Mouse (Mus musculus): Measurements from ENCODE around the gene Fat3.

Fat3 gene

GRCm38 (mm10) chr9:16011382-16011781, 489.7 kb downstream of the Fat3 start:
- no peak for DNase-seq (ENCODE audit: low spot score)

- DNase-seq (ENCODE audit: low spot score) = no peak
Observed at GRCm38 (mm10) chr9:16007516-16007915, 493.6 kb downstream of the Fat3 start.

- no peak for DNase-seq (ENCODE audit: low spot score)
Observed at GRCm38 (mm10) chr9:16002991-16003390, 498.1 kb downstream of the Fat3 start.

- DNase-seq (ENCODE audit: low spot score) = no peak
Observed at GRCm38 (mm10) chr9:15994762-15995161, 506.3 kb downstream of the Fat3 start.

- no peak for DNase-seq (ENCODE audit: low spot score)
Observed at GRCm38 (mm10) chr9:15994177-15994576, 506.9 kb downstream of the Fat3 start.

GRCm38 (mm10) chr9:15992158-15992846, 508.8 kb downstream of the Fat3 start:
- DNase-seq (ENCODE audit: low spot score) = no peak

- no peak for DNase-seq (ENCODE audit: low spot score)
Observed at GRCm38 (mm10) chr9:15978317-15978716, 522.8 kb downstream of the Fat3 start.

- no peak for DNase-seq (ENCODE audit: low spot score)
Observed at GRCm38 (mm10) chr9:15976959-15977663, 524.0 kb downstream of the Fat3 start.

GRCm38 (mm10) chr9:15975999-15976398, 525.1 kb downstream of the Fat3 start:
- no peak for DNase-seq (ENCODE audit: low spot score)

GRCm38 (mm10) chr9:15972201-15972600, 528.9 kb downstream of the Fat3 start:
- no peak for DNase-seq (ENCODE audit: low spot score)

GRCm38 (mm10) chr9:15971393-15971792, 529.7 kb downstream of the Fat3 start:
- no peak for DNase-seq (ENCODE audit: low spot score)

- no peak for DNase-seq (ENCODE audit: low spot score)
Observed at GRCm38 (mm10) chr9:15964198-15964597, 536.9 kb downstream of the Fat3 start.

GRCm38 (mm10) chr9:15962886-15963285, 538.2 kb downstream of the Fat3 start:
- DNase-seq (ENCODE audit: low spot score) = no peak

GRCm38 (mm10) chr9:15958224-15958787, 542.8 kb downstream of the Fat3 start:
- DNase-seq (ENCODE audit: low spot score) = no peak

- no peak for DNase-seq (ENCODE audit: low spot score)
Observed at GRCm38 (mm10) chr9:15957816-15958215, 543.3 kb downstream of the Fat3 start.

GRCm38 (mm10) chr9:15955147-15955782, 545.8 kb downstream of the Fat3 start:
- DNase-seq (ENCODE audit: low spot score) = no peak

GRCm38 (mm10) chr9:15954338-15954704, 546.8 kb downstream of the Fat3 start:
- DNase-seq (ENCODE audit: low spot score) = no peak

- DNase-seq (ENCODE audit: low spot score) = no peak
Observed at GRCm38 (mm10) chr9:15953585-15954337, 547.3 kb downstream of the Fat3 start.

- DNase-seq (ENCODE audit: low spot score) = no peak
Observed at GRCm38 (mm10) chr9:15948086-15948485, 553.0 kb downstream of the Fat3 start.

GRCm38 (mm10) chr9:15944182-15944581, 556.9 kb downstream of the Fat3 start:
- DNase-seq (ENCODE audit: low spot score) = no peak

GRCm38 (mm10) chr9:15943486-15944153, 557.5 kb downstream of the Fat3 start:
- no peak for DNase-seq (ENCODE audit: low spot score)

- no peak for DNase-seq (ENCODE audit: low spot score)
Observed at GRCm38 (mm10) chr9:15941818-15942217, 559.3 kb downstream of the Fat3 start.
